Mouse (Mus musculus) right cerebral cortex, postnatal 36 days (tissue): ENCODE measurements around the gene Clec16a.

ENCODE experiments used
- DNase-seq, 2 experiments: peaks; one replicate each; pipeline ENCODE4 v3.0.0; 2022; ENCODE audit warnings: low spot score in 2 of 2, mixed read lengths in 1 of 2

Gene Clec16a

DNA sequence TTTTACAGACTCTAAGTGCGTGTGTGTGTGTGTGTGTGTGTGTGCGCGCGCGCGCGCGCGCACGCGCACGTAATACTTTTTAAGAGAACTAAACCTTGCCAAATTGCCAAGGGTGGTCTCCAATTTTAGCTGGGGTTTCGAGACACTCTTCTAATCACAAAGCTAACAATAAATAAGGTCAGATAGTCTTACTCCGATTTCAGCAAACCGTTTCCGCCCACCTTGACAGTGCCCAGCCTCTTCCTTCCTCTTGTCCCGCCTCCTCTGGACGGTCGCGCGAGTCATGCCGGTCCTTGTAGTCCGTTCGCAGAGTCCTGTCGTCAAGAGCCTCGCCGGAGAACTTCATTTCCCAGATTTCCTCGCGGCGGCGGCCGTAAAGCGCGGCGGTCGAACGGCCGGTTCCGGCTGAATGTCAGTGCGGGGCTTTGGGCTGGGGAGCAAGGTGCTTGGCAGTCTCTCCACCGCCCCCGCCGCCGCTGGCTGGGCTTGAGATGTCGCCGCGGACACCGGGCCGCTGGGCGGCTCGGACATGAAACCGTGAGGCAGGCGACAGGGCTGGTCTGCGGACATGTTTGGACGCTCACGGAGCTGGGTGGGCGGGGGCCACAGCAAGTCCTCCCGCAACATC lies at the start of gene Clec16a:
TSS of gene Clec16a (plus strand) at position 345 of the 628 bp plus-strand sequence.
- peak; percentile 94 to 96 for DNase-seq

DNA sequence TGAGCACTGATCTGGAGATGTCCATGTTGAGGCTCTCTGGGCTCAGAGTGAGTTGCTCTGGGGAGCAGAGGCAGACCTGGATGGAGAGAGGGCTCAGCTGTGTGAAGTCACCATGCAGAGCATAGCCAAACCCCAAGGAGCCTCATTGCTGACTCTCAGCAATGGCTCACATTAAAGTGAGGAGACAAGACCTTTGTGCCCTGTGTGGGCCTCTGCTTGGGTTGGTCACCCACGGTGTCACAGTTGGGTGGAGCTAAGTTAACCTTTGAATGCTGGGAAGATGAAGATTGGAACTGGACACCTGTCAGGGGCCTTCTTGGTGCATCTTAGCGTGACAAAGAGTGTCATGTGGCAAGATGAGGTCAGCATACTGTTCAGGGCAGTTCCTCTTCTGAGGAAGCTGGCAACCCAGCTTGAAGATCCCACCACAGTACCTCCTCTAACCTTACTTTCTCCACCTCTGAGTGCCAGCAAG lies 49.3 kb upstream of the Clec16a start:
- no peak for DNase-seq

- no peak for DNase-seq
Observed at GRCm38 (mm10) chr16:10498096-10498602, 47.0 kb upstream of the Clec16a start.

- no peak for DNase-seq
Observed at GRCm38 (mm10) chr16:10499122-10499521, 46.0 kb upstream of the Clec16a start.

DNA sequence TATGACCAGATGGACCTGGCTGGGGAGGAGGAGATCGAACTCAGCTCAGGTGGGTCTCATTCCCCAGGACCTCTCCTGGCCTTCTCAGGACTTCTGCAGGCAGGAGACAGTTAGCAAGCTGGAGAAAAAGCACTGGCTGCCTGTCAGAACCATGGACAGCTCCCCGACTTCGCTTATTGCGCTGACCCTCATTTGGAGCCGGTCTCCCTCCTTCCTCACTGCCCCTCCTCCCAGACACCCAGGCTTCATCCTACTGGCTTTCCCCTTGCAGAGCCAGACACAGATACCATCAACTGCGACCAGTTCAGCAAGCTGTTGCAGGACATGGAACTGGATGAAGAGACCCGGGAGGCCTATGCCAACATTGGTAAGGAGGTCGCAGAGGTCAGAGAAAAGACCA lies 43.3 kb upstream of the Clec16a start:
- DNase-seq = no peak

DNA sequence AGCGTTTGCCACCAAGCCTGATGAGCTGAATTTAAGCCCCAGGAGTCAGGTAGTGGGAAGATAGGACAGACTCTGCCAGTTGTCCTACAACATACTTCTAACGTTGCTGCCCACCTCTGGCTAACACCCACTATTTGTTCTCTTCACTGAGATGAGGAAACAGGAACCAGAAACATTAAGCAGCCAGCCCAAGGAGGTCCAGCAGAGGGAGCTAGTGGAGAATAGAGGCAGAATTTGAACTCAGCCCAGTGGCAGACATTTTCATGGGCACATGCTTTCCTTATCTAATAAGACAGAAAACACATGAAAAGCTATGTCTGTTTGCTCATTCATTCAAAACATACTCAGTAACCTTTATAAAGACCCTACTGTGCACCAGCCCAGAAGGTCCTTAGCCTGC lies 42.1 kb upstream of the Clec16a start:
- DNase-seq = no peak

GRCm38 (mm10) chr16:10507445-10507844 lies 37.7 kb upstream of the Clec16a start:
- DNase-seq = no peak

GRCm38 (mm10) chr16:10508691-10509090 lies 36.4 kb upstream of the Clec16a start:
- DNase-seq = no peak

GRCm38 (mm10) chr16:10510477-10511133 lies 34.5 kb upstream of the Clec16a start:
- no peak for DNase-seq

GRCm38 (mm10) chr16:10511134-10511520 lies 34.0 kb upstream of the Clec16a start:
- DNase-seq = no peak

- DNase-seq = no peak
Observed at GRCm38 (mm10) chr16:10515953-10516572, 29.1 kb upstream of the Clec16a start.

DNA sequence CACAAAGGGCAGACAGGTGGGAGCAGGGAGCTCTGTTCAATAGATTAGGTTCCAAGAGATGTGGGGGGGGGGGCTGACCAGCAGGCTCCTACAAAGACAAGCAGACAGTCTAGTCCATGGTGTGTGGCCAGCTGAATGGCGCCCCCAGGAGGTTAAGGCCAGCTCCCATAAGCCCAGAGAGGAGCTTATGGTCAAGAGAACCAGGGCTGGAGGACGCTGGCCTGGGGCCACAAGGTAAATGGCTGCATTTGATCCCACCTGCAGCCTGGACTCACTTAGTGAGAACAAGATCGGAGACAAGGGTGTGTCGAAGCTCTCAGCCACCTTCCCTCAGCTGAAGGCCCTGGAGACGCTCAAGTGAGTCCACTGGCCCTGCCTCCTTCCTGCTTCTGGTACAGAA lies 27.1 kb upstream of the Clec16a start:
- DNase-seq = no peak

DNA sequence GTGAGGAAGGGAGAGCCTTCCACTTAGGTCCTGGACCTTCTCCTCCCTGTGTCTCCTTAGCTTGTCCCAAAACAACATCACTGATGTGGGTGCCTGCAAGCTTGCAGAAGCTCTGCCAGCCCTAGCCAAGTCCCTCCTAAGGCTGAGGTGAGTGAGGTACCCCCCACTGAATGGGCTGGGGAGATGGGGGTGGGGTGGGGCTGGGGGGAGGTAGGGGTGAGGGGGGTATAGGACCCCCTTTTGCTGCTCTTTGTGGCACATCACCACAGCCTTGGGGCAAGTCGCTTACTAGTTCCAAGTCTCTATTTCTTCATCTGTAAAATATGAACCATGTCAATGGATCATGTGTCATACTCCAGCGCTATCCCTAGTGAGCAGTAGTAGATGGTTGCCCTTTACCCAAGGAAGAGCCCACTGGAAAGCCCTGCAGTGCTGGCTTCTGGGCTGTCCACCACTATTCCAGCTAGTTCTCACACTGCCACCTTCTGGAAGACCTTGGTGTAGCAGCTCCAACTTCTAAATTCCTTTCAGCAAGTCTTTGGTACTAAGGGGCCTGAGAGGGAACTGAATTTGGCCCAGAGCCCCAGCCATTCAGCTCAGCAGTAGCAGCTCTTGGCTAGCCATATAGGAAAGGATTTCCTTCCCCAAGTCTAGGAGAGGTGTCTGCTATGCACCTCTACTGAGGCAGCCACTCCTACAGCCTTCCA lies 24.1 kb upstream of the Clec16a start:
- peak; percentile 37 to 65 for DNase-seq

- peak; percentile 37 to 56 for DNase-seq
Observed at GRCm38 (mm10) chr16:10522811-10523210, 22.3 kb upstream of the Clec16a start.

DNA sequence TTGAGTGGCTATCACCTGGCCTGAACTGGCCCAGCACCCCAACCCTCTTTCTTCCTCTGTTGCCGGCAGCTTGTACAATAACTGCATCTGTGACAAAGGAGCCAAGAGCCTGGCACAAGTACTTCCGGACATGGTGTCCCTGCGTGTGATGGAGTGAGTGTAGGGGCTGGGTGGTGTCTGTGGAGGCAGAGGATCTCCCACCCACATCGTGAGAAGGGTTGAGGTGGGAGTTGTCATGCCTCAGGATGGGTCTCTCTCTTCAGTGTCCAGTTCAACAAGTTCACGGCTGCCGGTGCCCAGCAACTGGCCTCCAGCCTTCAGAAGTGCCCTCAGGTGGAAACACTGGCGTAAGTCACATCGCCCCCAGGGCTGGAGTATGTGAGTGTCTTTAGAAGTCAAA lies 21.5 kb upstream of the Clec16a start:
- no peak for DNase-seq

DNA sequence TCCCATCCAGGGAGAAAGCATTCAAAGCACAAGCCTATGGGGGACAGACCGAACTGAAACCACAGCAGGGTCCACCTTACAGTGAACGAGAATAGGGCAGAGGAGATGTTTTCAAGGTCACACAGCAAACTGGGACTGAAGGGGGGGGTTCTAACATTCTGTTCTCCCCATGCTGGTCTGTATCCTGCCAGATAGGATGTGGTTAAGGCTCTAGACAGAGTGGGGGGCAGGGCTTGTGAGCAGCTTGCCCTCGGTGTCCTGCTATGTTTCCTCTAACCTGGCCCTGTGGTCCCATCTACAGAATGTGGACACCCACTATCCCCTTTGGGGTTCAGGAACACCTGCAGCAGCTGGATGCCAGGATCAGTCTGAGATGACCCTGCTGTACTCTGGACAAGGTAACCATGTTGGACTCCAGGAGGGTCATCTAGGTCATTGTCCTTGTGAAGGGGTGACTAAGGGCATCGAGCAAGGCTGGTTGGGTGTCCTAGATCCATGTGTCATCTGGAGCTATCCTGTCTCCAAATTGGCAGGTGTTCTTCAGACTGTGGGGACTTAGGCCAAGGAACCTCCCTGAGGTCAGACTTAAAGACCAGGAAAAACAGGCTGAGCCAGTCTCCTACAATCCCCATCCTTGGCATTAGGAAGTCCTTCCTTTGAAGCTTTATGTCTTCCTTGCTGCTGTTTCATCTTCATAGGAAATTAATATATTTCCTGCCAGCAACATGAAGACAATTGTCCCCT lies 20.1 kb upstream of the Clec16a start:
- no peak for DNase-seq

- no peak for DNase-seq
Observed at GRCm38 (mm10) chr16:10525610-10525980, 19.5 kb upstream of the Clec16a start.

DNA sequence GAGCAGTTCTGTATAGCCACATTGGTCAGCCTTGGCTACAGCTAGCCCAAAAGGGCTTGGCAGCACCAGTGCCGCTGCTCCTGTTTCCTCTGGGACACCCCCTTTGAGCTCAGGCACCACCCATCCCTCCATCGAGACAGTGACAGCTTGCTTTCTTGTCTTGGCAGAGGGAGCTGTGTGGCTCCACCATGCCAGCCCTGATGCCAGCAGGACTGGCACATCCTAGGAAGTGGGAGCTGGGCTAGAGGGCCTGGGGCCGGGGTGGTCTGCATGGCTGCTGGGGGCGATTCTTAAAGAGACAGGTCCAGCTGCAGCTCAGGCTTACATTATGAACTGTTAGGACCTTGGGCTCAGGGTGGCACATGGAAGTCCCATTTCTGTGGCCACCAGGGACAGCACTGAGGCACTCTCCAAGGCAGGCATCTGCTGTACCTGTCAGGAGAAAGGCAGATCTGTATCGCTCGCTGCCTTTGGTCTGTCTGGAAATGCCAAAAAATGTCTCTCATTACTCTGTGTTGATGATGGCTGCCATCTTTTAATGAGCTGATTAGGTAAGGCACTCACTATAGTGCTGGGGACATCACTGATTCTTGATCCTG lies 18.0 kb upstream of the Clec16a start:
- DNase-seq = no peak

DNA sequence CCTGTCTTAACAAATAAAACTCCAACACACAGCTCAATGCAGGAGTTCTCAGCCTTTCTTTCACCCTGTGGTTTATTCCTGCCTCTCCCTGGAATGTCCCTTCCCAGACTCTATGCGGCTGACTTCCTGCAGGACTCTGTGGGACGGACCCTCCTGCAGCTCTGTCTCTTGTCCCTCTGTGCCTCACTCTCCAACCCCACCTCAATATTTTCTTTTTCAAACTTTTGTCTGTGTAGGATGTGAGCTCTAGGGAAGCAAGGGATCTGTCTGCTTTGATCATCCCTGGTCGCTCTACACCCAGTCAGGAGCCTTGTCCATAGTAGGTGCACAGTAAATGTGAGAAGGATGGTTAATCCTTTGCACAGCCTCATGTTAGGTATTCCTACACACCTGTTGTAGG lies 16.8 kb upstream of the Clec16a start:
- DNase-seq = no peak

GRCm38 (mm10) chr16:10530179-10530578 lies 15.0 kb upstream of the Clec16a start:
- no peak for DNase-seq

DNA sequence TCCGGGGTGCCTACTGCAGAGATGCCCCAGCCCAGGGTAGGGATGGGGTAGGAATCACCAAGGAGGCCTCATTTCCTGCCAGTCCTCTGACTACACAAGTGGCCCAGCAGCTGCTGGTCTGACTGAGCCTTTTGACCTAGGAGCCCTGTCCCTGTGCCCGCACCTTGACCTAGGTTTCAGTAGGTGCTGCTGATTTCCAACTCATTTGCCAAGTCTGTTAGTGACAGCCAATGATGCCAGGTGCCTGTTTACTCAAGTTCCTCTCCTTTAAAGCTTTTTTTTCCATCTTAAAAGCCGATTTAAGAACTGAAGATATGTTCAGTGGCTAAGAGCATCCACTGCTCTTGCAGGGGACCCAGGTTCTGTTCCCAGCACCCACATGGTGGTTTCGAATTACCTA lies 11.4 kb upstream of the Clec16a start:
- no peak for DNase-seq
